Mouse (Mus musculus): ENCODE data around the gene Grik3.

Gene Grik3

GRCm38 (mm10) chr4:125490661-125491504 is at the start of gene Grik3:
Grik3 (plus strand) TSS chr4:125490700.
- no peak for DNase-seq (ENCODE audit: extremely low read depth, low read depth, low spot score)

DNA sequence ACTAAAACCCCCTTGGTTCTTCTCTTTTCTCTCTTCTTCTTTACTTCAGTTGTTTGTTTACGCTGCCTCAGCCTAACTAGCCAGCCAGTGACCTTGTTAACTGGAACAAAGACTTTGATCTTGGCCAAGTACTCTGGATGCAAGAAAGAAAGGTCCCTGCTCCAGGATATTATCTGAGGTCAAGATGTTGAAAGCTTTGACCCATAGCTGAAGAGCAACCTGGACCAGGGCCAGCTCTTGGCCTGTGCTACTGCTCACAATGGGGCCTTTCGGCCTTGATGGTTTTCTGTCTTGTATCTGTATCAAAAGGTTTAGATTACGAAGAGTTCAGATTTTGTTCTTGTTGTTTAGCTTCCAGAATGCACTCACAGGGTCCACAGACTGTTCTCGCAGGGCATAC is 48.7 kb upstream of the Grik3 start:
- DNase-seq (ENCODE audit: extremely low read depth, low read depth, low spot score) = no peak

DNA sequence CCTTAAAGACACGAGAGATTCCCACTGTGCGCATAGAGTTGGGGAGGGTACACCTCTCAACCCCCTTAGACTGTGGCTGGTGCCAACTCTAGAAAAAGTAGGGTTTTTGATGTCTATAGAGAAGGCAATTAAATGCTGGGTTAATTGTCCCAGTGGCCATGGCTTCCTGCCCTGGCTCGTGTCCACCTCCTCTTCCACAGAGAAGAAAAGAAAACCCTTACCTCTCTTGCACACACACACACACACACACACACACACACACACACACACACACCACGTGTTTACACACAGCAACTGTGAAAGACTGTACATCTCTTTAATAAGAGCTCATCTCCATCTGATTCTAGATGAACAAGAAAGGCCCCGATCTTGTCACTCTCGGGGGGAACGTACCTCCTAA is 46.1 kb upstream of the Grik3 start:
- DNase-seq (ENCODE audit: extremely low read depth, low read depth, low spot score) = no peak

- no peak for DNase-seq (ENCODE audit: extremely low read depth, low read depth, low spot score)
These were observed 39.7 kb upstream of the Grik3 start for GRCm38 (mm10) chr4:125450602-125451321.

GRCm38 (mm10) chr4:125451821-125452220 is 38.7 kb upstream of the Grik3 start:
- no peak for DNase-seq (ENCODE audit: extremely low read depth, low read depth, low spot score)

- DNase-seq (ENCODE audit: extremely low read depth, low read depth, low spot score) = no peak
These were observed 34.0 kb upstream of the Grik3 start for GRCm38 (mm10) chr4:125456506-125456905.

DNA sequence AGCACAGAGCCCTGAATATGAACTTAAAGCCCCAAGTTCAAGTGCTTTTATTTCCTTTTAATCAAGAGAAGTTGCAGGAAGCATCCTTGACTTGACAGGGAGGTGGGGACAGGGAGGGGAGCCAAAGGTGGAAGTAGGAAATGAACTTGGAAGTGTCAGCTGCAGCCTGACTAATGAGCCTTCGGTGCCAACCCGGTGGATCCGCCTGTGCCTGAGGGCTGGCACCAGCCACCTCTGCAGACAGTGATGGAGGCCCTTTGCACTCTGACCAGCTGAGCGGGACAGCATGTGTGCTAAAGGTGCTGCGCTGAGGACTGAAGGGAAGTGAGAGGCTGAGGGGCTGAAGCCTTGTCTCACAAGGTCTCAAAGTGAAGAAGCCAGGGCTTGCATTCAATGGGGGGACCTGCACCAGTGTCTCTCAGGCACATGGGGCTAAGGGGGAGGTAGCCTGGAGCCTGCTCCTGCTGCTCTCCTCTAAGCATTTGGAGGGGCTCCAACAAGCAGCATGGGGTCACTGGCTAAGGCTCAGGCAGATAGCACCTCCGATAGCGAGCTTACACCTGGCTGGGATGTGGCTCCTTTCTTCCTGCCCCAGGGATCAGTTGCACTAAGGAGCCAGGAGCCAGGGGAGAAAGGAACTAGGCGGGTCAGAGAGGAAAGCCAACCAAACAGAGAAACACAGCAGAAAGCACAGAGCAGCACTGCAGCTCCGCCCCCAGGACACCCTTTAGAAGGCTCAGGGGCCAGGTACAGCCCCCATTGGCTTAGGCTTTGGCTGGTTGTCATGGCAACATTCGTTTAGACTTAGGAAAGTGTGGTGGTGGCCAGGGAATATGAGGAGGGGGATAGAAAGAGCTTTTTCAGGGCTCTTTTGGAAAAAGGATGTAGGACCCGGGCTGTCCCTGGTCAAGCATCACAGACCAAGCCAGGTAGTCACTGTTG is 33.1 kb upstream of the Grik3 start:
- no peak for DNase-seq (ENCODE audit: extremely low read depth, low read depth, low spot score)

DNA sequence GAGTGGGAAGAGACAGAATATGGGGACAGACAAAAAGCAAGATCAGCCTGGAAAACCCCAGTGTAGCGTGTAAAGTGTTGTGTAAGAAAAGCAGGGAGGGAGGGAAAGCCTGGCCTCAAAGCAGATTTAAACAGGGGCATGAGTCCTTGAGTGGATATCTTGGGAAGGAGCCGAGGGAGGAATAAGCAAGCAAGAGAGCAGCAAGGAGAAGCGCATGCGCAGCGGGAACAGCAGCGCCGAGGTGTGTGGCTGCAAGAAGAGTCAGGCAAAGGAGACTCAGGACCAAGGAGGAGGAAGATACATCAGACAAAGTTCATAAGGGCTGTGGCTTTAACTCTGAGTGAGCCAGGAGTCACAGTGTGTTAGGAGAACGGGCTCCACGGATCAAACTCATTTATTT is 30.7 kb upstream of the Grik3 start:
- DNase-seq (ENCODE audit: extremely low read depth, low read depth, low spot score) = no peak

GRCm38 (mm10) chr4:125469711-125470372 is 20.7 kb upstream of the Grik3 start:
- DNase-seq (ENCODE audit: extremely low read depth, low read depth, low spot score) = no peak

DNA sequence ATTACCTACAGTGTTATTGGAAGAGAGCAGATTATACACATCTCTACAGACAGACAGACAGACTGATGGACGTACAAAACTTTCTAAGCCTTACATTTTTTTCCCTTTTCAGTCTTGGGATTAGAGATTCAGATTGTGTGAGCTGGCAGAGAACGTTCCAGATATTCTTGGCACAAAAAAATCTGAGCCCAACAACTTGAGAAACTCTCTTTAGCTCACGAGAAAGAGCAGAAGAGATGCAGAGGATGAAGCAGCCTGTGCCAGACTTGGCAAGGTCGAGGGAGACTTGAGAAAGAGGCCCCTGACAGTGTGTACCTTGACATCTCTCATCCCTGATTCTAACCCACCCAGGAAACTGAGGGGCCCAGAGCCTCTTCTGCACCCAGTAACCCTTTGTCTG is 15.6 kb upstream of the Grik3 start:
- no peak for DNase-seq (ENCODE audit: extremely low read depth, low read depth, low spot score)

DNA sequence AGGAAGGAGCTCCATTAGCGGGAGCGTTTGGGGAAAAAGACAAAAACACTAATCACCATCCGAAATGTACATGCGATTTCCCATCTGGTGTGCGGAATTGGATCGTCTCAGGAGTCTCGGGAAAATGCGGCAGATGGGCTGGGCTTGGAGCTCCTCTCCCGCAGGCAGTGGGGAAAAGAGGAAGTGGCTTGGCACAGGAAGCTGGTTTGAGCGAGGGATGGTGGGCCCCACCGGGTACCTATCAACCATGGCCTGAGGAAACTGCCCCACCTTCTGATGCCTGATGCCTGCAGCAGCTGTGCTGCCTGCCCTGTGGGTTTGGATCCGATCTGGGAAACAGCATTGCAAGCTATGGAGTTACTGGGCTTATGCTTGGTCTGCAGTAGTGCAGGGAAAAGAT is 12.4 kb upstream of the Grik3 start:
- DNase-seq (ENCODE audit: extremely low read depth, low read depth, low spot score) = no peak

- DNase-seq (ENCODE audit: extremely low read depth, low read depth, low spot score) = no peak
These were observed 9.2 kb upstream of the Grik3 start for GRCm38 (mm10) chr4:125481256-125481655.

GRCm38 (mm10) chr4:125484131-125484530 is 6.4 kb upstream of the Grik3 start:
- DNase-seq (ENCODE audit: extremely low read depth, low read depth, low spot score) = no peak

DNA sequence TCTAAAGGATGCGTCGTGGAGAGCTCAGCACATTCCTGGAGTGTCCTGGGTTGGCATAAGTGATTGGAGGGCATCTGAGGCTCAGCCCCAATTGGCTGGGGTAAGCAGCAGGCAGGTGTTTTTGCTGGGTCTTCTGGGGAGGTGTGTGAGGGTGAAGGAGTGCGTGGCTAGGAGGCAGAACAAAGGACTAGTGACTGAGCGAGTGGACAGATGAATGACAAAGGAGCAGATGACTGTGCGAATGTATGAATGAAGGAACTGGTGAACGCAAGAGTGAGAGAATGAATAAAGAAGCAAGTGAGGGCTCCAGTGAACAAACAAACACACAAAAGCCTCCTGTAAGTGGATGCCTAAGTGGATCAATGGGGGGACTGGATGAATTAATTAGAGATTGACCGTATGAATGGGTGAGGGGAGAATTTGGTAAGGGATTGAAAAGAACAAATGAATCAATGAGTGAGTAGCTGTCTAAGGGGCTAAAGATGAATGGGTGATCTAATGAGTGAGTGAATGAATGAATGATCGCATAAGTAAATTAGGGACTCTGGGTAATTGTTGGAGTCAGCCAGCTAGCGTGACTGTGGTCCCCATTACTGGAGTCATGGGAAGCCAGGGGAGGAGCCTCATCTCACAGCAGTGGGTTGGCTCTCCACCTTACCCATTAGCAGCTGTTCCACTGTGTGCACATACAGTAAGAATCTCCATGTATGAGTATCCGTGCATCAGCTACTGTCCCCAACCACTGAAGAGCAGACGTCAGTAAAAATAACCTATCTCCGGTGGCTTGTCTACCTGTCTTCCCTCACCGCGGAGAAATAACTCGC is 4.9 kb upstream of the Grik3 start:
- no peak for DNase-seq (ENCODE audit: extremely low read depth, low read depth, low spot score)

- no peak for DNase-seq (ENCODE audit: extremely low read depth, low read depth, low spot score)
These were observed 3.9 kb upstream of the Grik3 start for GRCm38 (mm10) chr4:125486616-125487015.

DNA sequence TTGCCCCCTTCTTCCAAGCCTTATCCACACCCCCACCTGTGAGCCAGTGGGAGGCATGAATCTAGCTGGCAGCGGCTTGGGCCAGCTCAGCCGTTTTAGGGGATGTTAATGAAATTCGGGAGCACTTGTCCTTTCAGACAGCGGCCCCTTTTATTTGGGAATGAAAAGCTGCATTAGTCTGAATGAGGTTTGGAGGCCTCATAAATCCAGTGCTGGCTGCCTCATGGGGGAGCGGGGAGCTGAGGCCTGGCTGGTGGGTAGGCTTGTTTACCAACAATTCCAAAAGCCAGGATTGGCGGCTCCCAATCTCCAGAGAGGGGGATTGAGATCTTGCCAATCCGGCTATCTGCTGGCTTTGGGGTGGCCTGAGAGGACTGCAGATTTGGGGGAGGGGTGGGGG is 3.5 kb upstream of the Grik3 start:
- no peak for DNase-seq (ENCODE audit: extremely low read depth, low read depth, low spot score)

DNA sequence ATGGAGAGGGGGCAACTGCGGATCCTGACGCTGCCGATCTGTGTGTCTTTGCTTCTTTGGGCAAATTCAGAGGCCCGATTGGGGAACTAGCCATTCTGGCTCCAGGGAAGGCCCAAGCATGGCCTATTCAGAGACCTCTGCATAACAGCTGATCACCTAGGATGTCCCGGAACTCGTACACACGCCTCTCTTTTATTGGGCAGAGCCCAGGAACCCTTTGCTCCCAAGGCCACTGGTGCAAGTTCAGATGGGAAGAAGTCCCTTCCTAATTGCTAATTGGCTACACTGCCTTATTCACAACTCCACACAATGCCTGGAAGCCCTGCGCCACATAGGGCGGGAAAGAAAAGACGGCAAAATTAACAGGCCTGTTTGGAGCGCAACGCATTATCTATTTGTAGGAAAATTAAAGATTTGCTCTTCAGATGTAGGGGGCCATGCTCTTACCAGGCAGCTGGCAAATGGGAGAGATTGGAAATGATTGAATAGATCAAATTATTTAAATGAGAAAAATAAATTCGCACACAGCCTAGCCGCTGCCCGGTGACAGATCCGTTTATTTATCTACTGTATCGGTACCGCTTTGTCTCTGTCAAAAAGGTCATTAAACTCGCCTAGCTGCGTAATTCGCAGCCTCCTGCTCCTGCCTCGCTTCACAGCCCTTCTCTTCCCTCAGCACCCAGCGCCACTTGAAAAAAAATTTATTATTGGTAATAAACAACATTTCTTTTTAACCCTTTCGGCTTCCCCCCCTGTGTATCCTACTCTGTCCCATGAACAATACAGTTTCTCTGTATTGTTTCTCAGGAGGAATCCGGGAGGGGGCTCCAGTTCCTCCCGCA is 1.5 kb upstream of the Grik3 start:
- no peak for DNase-seq (ENCODE audit: extremely low read depth, low read depth, low spot score)

- no peak for DNase-seq (ENCODE audit: extremely low read depth, low read depth, low spot score)
These were observed 454 bp upstream of the Grik3 start for GRCm38 (mm10) chr4:125489901-125490590.
